Mouse (Mus musculus): Measurements from ENCODE around the gene Cyth3.

Cyth3 gene

GRCm38 (mm10) chr5:143659021-143659523 is 36.8 kb downstream of the Cyth3 start:
- TF ChIP-seq GATA4 (IDR thresholded peaks at IDR 0.05; ENCODE audit: insufficient replicate concordance, low read length) = no peak

GRCm38 (mm10) chr5:143663074-143663687 is 40.9 kb downstream of the Cyth3 start:
- TF ChIP-seq GATA4 (IDR thresholded peaks at IDR 0.05; ENCODE audit: insufficient replicate concordance, low read length) = no peak

GRCm38 (mm10) chr5:143665561-143665960 is 43.3 kb downstream of the Cyth3 start:
- TF ChIP-seq GATA4 (IDR thresholded peaks at IDR 0.05; ENCODE audit: insufficient replicate concordance, low read length) = no peak

- TF ChIP-seq GATA4 (IDR thresholded peaks at IDR 0.05; ENCODE audit: insufficient replicate concordance, low read length) = no peak
These were observed 43.8 kb downstream of the Cyth3 start for GRCm38 (mm10) chr5:143666015-143666414.

- TF ChIP-seq GATA4 (IDR thresholded peaks at IDR 0.05; ENCODE audit: insufficient replicate concordance, low read length) = no peak
These were observed 46.6 kb downstream of the Cyth3 start for GRCm38 (mm10) chr5:143668884-143669283.

- no peak for TF ChIP-seq GATA4 (IDR thresholded peaks at IDR 0.05; ENCODE audit: insufficient replicate concordance, low read length)
These were observed 47.1 kb downstream of the Cyth3 start for GRCm38 (mm10) chr5:143669393-143669792.

GRCm38 (mm10) chr5:143669839-143670238 is 47.6 kb downstream of the Cyth3 start:
- no peak for TF ChIP-seq GATA4 (IDR thresholded peaks at IDR 0.05; ENCODE audit: insufficient replicate concordance, low read length)

- TF ChIP-seq GATA4 (IDR thresholded peaks at IDR 0.05; ENCODE audit: insufficient replicate concordance, low read length) = no peak
These were observed 48.6 kb downstream of the Cyth3 start for GRCm38 (mm10) chr5:143670740-143671415.

- no peak for TF ChIP-seq GATA4 (IDR thresholded peaks at IDR 0.05; ENCODE audit: insufficient replicate concordance, low read length)
These were observed 52.3 kb downstream of the Cyth3 start for GRCm38 (mm10) chr5:143674576-143674975.

GRCm38 (mm10) chr5:143676218-143676985 is 54.2 kb downstream of the Cyth3 start:
- TF ChIP-seq GATA4 (IDR thresholded peaks at IDR 0.05; ENCODE audit: insufficient replicate concordance, low read length) = no peak; the same call in 1 of the 2 replicates

- TF ChIP-seq GATA4 (IDR thresholded peaks at IDR 0.05; ENCODE audit: insufficient replicate concordance, low read length) = no peak
These were observed 55.1 kb downstream of the Cyth3 start for GRCm38 (mm10) chr5:143677363-143677762.

GRCm38 (mm10) chr5:143678634-143679271 is 56.5 kb downstream of the Cyth3 start:
- no peak for TF ChIP-seq GATA4 (IDR thresholded peaks at IDR 0.05; ENCODE audit: insufficient replicate concordance, low read length)

- no peak for TF ChIP-seq GATA4 (IDR thresholded peaks at IDR 0.05; ENCODE audit: insufficient replicate concordance, low read length)
These were observed 57.4 kb downstream of the Cyth3 start for GRCm38 (mm10) chr5:143679654-143680053.

GRCm38 (mm10) chr5:143683696-143684095 is 61.4 kb downstream of the Cyth3 start:
- no peak for TF ChIP-seq GATA4 (IDR thresholded peaks at IDR 0.05; ENCODE audit: insufficient replicate concordance, low read length)

- no peak for TF ChIP-seq GATA4 (IDR thresholded peaks at IDR 0.05; ENCODE audit: insufficient replicate concordance, low read length)
These were observed 62.7 kb downstream of the Cyth3 start for GRCm38 (mm10) chr5:143684911-143685390.
